ENCODE assay signal across 1 mouse cellular context in the genomic region with DNA sequence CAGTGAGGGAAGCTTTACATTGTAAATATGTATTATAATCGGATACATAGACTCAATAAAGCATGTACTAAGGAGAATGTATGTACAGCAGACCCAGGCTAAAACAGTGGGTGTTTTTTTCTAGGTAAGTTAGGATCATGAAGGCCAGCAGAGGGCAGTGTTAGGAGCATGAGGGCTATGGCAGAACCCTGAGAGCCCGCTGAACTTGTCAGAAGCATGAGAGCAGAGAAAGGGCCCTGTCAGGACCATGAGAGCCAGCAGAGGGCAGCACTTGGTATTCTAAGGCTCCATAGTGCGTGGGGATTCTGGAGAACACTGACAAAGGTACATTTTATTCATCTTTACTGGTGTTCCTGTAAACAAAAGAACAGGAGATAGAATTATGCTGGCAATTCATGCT.
TF ChIP-seq lines count a peak whose summit lies in the region.

No protein-coding gene starts in this region.

TF ChIP-seq in MEL, 35 proteins besides CTCF, POLR2A, EP300 and RAD21:
- TF ChIP-seq UBTF (IDR thresholded peaks at IDR 0.05; ENCODE audit: borderline replicate concordance, insufficient read depth, low read depth, low read length) (no peak), NELFE (IDR thresholded peaks at IDR 0.05; ENCODE audit: low read depth, low read length) (no peak), MYC (IDR thresholded peaks at IDR 0.05; ENCODE audit: low read depth, low read length) (peak; percentile 86), ZNF384 (IDR thresholded peaks at IDR 0.05; ENCODE audit: low read depth, low read length) (peak; percentile 83), GATA1 (IDR thresholded peaks at IDR 0.05; ENCODE audit: low read depth, low read length) (no peak), ZMIZ1 (IDR thresholded peaks at IDR 0.05; ENCODE audit: low read depth, low read length) (no peak), POLR2AphosphoS2 (IDR thresholded peaks at IDR 0.05; ENCODE audit: low read length) (0 out of 2 replicates have a peak, but pooled peaks have one; percentile 73), ZKSCAN1 (IDR thresholded peaks at IDR 0.05; ENCODE audit: low read depth, low read length) (no peak), TAL1 (IDR thresholded peaks at IDR 0.05; ENCODE audit: low read length) (no peak), USF2 (IDR thresholded peaks at IDR 0.05; ENCODE audit: borderline replicate concordance in 1 of 2, insufficient read depth in 1 of 2, low read depth in 1 of 2, low read length in 2 of 2) (no peak), KAT2A (conservative IDR thresholded peaks at IDR 0.05; ENCODE audit: low read depth, low read length) (no peak), NRF1 (IDR thresholded peaks at IDR 0.05; ENCODE audit: insufficient read depth, low read depth, low read length, poor library complexity, severe bottlenecking) (no peak), SMC3 (IDR thresholded peaks at IDR 0.05; ENCODE audit: low read depth, low read length) (peak; percentile 47; the same call in 1 of the 2 replicates), MXI1 (IDR thresholded peaks at IDR 0.05; ENCODE audit: low read depth, low read length) (no peak), SIN3A (IDR thresholded peaks at IDR 0.05; ENCODE audit: low read length) (peak; percentile 58; the same call in 1 of the 2 replicates), TCF12 (IDR thresholded peaks at IDR 0.05; ENCODE audit: low read depth, low read length) (no peak), BHLHE40 (IDR thresholded peaks at IDR 0.05; ENCODE audit: borderline replicate concordance, low read depth, low read length) (no peak), MYB (IDR thresholded peaks at IDR 0.05; ENCODE audit: low read depth, low read length) (no peak)
